Comparison of ENCODE assay signal across 29 mouse cellular contexts in genomic region chr19:26318977-26319376, GRCm38 (mm10).
A peak's percentile ranks its signal among the peaks of the same experiment; 100 is the strongest.
DNase-seq lines count a peak whose midpoint lies in the region; ATAC-seq and TF ChIP-seq lines count a peak whose summit lies in the region.
"Had no signal": no experiment of that assay in that cellular context is flagged by ENCODE, and none has a peak within 500 bp of the region (broad histone marks: within the 10 kb centered on the region; RNA-seq: fewer than 3 reads in every experiment).

No protein-coding gene starts in this region.

- H3K9ac ChIP-seq in kidney, postnatal 0 days (ENCODE audit: low read depth, low read length): no peak overlapping the region
- H3K9ac ChIP-seq: heart, embryonic 15.5 days; hindbrain, embryonic 12.5 days; intestine, embryonic 15.5 days; limb, embryonic 13.5 days; lung, embryonic 15.5 days; neural tube, embryonic 12.5 days had no signal

- H3K4me3 ChIP-seq in kidney, postnatal 0 days (replicated peaks; ENCODE audit: low read depth, low read length): no peak overlapping the region
- H3K4me3 ChIP-seq: heart, embryonic 10.5 days; heart, embryonic 15.5 days; hindbrain, embryonic 12.5 days; intestine, embryonic 15.5 days; limb, embryonic 13.5 days; lung, embryonic 15.5 days; neural tube, embryonic 12.5 days had no signal

- no peak for ATAC-seq in kidney, postnatal 0 days (replicated peaks; ENCODE audit: low FRiP score, low read depth)
- ATAC-seq: forebrain, embryonic 14.5 days; hindbrain, postnatal 0 days; intestine, embryonic 15.5 days; midbrain, embryonic 16.5 days had no signal

- DNase-seq in cerebellum, adult 11-12 months: peak; percentile 18
- DNase-seq in cerebellum, postnatal 4 days (ENCODE audit: low spot score in 2 of 2): no peak
- peak; percentile 1 for DNase-seq in kidney, postnatal 0 days (ENCODE audit: low spot score)
- DNase-seq in kidney, postnatal 36 days: no peak
- peak; percentile 26 for DNase-seq in cerebellum, adult 9-11 months
- DNase-seq in urinary bladder, postnatal 25 days (ENCODE audit: low spot score): no peak
- no peak for DNase-seq in layer of hippocampus, postnatal 25 days (ENCODE audit: extremely low spot score in 1 of 2, low spot score in 1 of 2)
- DNase-seq: adrenal gland, adult 8-10 months; heart, adult 11 months; kidney, adult 2 months; lung, postnatal 36 days; right cerebral cortex, adult 18-20 months; spleen, adult 18-20 months; thymus, adult 18-20 months; thymus, postnatal 36 days had no signal

- no peaks in the 10 kb centered on the region for H3K36me3 ChIP-seq in kidney, postnatal 0 days (ENCODE audit: insufficient read depth, low read length)
- H3K36me3 ChIP-seq: G1E; heart, embryonic 10.5 days; heart, embryonic 15.5 days; hindbrain, embryonic 12.5 days; intestine, embryonic 15.5 days; limb, embryonic 13.5 days; lung, embryonic 15.5 days; neural tube, embryonic 12.5 days had no signal

- no peak overlapping the region for H3K27ac ChIP-seq in kidney, postnatal 0 days
- H3K27ac ChIP-seq: heart, embryonic 10.5 days; heart, embryonic 15.5 days; hindbrain, embryonic 12.5 days; hindbrain, postnatal 0 days; intestine, embryonic 15.5 days; limb, embryonic 13.5 days; lung, embryonic 15.5 days; neural tube, embryonic 12.5 days; stomach, postnatal 0 days had no signal

- H3K27me3 ChIP-seq in kidney, postnatal 0 days (ENCODE audit: insufficient read depth, low read length): no peaks in the 10 kb centered on the region
- H3K27me3 ChIP-seq: heart, embryonic 15.5 days; hindbrain, embryonic 12.5 days; intestine, embryonic 15.5 days; limb, embryonic 13.5 days; lung, embryonic 15.5 days; neural tube, embryonic 12.5 days had no signal

- 82% methylated on average over 2 of the region's 2 CpGs for WGBS in kidney, postnatal 0 days

- no peak for TF ChIP-seq CTCF in kidney, postnatal 0 days (IDR thresholded peaks at IDR 0.05; ENCODE audit: low read depth)

- H3K4me1 ChIP-seq in kidney, postnatal 0 days (replicated peaks; ENCODE audit: insufficient read depth, low read length): no peaks in the 10 kb centered on the region
- H3K4me1 ChIP-seq: heart, embryonic 10.5 days; heart, embryonic 15.5 days; hindbrain, embryonic 12.5 days; intestine, embryonic 15.5 days; limb, embryonic 13.5 days; lung, embryonic 15.5 days; neural tube, embryonic 12.5 days had no signal

- H3K4me2 ChIP-seq in kidney, postnatal 0 days (ENCODE audit: low read length): no peak overlapping the region
- H3K4me2 ChIP-seq: heart, embryonic 15.5 days; hindbrain, embryonic 12.5 days; intestine, embryonic 15.5 days; limb, embryonic 13.5 days; liver, embryonic 11.5 days; lung, embryonic 15.5 days; midbrain, embryonic 11.5 days; neural tube, embryonic 12.5 days had no signal

- no peaks in the 10 kb centered on the region for H3K9me3 ChIP-seq in kidney, postnatal 0 days (replicated peaks; ENCODE audit: low read length)
- H3K9me3 ChIP-seq: heart, embryonic 10.5 days; heart, embryonic 15.5 days; hindbrain, embryonic 12.5 days; intestine, embryonic 15.5 days; limb, embryonic 13.5 days; lung, embryonic 15.5 days; neural tube, embryonic 12.5 days had no signal

Comparison
In these comparisons a context has a peak if more than half of its experiments do, and no peak if none do; other contexts are left out.
1. DNase-seq: peak in cerebellum, adult 11-12 months (single experiment), kidney, postnatal 0 days (single experiment) and cerebellum, adult 9-11 months (single experiment); none in cerebellum, postnatal 4 days (0 of 2), kidney, postnatal 36 days (0 of 2), urinary bladder, postnatal 25 days (single experiment) and layer of hippocampus, postnatal 25 days (0 of 2).